Mouse (Mus musculus): ENCODE results near the gene 2310050C09Rik. TPM values are rescaled to one million over a fixed set of nuclear protein-coding genes. Genes with fewer than 3 reads are reported as not detected.

The 2310050C09Rik gene
- not detected for total RNA-seq (2021)

DNA sequence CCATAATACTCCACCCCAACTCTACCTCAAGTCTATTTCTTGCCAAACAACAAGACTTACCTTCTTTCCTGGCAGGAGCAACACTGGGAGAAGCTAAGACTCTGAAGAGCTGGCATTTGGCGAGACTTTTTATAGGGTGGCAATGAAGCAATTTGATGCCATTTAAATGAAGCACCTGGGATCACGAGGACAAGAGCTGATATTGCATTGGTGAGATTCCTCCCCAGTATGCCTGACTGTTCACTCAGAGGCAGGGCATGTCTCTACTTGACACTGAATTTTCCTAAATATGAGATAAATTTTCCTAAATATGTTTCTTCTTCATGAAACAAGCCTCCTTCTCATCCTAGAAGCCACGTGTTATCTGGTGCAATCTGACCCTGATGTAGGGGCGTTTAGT is at the start of gene 2310050C09Rik:
2310050C09Rik (minus strand) TSS at position 101 of the 400 bp plus-strand sequence.
- intact Hi-C loops (cut with DNase I), result no loop called here
- DNase-seq (ENCODE audit: low spot score), result no peak

DNA sequence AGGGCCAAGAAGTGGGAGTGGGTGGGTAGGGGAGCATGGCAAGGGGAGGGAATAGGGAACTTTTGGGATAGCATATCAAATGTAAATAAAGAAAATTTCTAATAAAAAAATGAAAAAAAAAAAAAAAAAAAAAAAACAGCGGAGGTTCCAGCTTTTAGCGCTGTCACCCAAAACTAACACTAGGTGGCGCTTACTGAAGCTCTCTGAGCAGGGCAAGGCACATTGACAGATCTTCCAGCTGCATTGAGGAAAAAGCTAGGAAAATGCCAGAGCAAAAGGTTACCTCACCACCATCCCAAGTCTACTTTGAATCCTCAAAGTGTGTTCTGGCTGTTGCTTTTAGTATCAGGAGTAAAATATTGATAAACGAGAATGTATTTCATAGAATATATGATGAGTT is 37.6 kb upstream of the 2310050C09Rik start:
- intact Hi-C loops (cut with DNase I), result loop anchor here (10.0 kb wide), 1 partner anchor 117 kb away; no protein-coding TSS in a partner anchor
- no peak for DNase-seq (ENCODE audit: low spot score)

DNA sequence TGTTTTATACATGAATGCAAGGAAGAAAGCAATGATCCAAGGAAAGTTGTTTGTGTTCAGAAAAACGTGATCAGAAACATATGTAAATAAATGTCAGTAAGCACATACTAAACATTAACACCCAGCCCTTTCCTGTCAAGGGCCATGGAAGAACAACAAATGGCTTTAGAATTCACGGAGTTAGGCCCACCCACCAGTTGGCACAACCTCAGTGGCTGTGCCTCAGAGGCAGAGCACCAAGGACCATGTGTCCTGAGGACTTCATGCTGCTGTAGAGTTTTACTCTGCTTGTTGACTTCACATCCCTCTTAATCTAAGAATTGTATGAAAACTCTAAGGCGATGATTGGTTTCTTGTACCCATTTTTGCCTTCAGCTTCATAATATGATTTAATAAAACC is 35.2 kb upstream of the 2310050C09Rik start:
- no peak for DNase-seq (ENCODE audit: low spot score)
- intact Hi-C loops (cut with DNase I), result loop anchor here (10.0 kb wide), 1 partner anchor 120 kb away; no protein-coding TSS in a partner anchor

DNA sequence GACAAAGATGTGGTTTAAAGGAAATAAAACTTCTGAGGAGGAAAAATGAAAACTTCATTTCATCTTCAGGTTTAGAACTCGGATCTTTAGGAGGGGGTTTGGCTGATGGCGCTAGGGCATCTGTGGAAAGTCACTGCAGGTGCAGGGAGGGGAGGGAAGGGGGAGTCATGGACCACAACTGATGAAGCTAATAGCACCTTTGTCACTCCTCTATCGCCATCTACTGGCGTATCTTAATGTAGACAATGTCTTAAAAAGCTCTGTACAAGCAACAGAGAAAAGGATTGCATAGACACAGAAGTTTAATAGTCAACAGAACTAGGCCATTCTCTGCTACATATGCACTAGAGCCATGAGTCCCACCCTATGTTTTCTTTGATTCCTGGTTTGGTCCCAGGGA is 33.6 kb upstream of the 2310050C09Rik start:
- no peak for DNase-seq (ENCODE audit: low spot score)
- intact Hi-C loops (cut with DNase I), result loop anchor here (10.0 kb wide), 1 partner anchor 121 kb away; no protein-coding TSS in a partner anchor

DNA sequence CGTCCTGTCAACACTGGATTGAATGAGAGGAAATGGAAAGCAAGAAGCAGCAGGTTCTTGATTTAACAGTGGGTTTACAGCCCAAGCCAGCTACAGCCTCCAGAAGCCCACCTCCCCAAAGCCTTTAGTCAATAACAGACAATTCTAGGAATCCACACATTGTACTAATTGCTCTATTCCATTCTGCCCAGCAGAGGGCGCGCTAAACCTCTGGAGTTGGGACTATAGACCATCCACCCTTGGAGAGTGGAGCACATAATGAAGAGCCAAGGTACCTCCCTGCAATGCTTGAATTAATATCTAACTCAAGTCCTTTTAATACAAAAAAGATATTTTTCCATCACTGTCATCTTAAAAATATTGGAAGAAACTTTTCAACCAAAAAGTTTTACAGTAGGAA is 33.0 kb upstream of the 2310050C09Rik start:
- intact Hi-C loops (cut with DNase I), result loop anchor here (10.0 kb wide), 1 partner anchor 122 kb away; no protein-coding TSS in a partner anchor
- no peak for DNase-seq (ENCODE audit: low spot score)

DNA sequence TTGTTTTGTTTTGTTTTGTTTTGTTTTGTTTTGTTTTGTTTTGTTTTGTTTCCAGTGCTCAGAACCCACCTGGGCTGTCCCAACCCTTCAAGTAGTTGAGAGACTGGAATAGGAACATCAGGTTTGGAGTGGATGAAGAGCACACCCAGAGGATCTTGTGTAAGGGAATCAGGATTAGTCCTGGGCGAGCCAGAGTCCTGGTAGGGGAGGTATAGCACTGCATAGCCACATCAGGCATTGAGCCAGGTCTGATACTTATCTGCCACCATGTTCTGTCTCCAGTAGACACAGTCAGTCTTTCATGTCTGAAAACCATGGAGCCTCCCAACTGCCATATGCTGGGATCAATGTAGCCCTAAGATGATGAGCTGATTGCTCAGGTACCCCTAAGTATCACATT is 24.5 kb upstream of the 2310050C09Rik start:
- intact Hi-C loops (cut with DNase I), result no loop called here
- no peak for DNase-seq (ENCODE audit: low spot score)

DNA sequence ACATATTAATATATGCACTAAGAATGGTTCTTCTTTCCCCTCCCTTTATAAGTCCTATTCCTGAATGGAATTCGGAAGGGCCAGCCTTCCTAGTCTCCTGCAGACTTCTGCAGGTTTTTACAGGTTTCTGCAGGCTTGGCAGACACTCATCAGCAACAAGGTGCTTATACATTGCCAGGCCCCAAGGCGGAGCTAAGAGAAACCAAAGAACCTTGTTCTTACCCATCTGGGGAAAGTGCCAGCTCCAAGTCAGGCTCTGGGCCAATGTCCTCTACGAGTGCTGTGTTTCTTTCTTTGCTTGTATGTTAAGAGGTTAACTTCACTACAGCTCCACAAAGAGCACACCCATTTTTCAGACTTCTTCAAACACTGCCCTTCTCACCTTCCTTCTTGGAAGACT is 24.0 kb upstream of the 2310050C09Rik start:
- DNase-seq (ENCODE audit: low spot score), result no peak
- intact Hi-C loops (cut with DNase I), result no loop called here

DNA sequence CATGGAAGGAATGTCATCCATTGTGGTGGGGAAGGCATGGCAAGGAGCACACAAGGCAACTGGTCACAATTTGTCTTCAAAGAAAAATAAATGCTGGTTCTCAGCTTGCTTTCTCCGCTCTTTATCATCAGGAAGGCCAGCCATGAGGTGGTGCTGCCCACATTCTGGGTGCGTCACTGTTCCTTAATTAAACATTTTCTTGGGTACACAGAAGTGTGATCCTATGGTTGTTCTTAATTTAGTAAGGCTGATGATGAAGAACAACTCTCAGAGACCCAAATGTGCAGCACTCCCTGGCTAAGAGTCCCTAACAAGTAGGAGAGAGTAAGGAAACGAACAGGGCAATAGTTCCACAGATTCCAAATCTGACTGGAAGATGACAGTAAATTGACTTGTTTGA is 4.2 kb upstream of the 2310050C09Rik start:
- intact Hi-C loops (cut with DNase I), result no loop called here
- no peak for DNase-seq (ENCODE audit: low spot score)

DNA sequence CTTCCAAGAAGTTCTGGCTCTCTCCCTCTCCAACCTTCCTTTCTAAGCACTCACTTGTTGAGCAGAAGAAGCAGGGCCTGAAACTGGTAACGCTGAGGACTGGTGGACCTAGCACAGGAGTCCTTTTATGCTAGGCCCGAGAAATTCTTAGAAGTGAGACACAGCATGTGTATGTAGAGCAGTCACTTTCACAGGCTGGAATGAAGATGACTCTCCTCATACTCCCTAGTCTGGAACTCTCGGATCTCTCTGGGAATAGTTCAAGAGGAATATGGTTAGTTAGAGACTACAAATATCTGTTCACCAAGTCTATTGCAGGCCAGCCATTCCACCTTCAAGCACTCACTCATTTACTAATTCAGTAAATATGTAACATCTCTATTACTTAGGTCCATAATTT is 18.8 kb downstream of the 2310050C09Rik start, which contains the start of gene Lce1l:
Lce1l (minus strand) TSS at position 101 of the 400 bp plus-strand sequence.
- DNase-seq (ENCODE audit: low spot score), result no peak
- intact Hi-C loops (cut with DNase I), result no loop called here

DNA sequence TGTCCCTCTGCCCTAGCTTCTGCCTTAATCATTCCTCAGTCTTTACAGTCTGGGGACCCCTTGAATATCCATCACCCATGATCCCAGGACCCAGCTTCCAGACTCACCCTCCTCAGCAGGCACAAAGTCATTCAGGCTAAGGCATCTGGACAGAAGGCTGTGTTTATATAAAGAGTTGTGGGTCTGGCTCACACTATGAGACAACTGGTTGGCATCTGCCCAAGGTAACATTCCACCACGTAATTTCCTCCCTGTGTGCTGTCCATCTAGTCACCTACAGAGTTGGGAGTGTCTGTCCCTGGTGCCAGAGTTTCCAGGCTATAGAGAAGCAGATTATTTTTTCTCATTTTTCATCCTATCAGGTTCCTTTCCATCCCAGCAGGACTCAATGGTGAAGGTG is 42.9 kb downstream of the 2310050C09Rik start, which contains the start of gene Kprp:
Kprp (minus strand) TSS at position 140 of the 400 bp plus-strand sequence.
- DNase-seq (ENCODE audit: low spot score), result no peak
- intact Hi-C loops (cut with DNase I), result no loop called here

DNA sequence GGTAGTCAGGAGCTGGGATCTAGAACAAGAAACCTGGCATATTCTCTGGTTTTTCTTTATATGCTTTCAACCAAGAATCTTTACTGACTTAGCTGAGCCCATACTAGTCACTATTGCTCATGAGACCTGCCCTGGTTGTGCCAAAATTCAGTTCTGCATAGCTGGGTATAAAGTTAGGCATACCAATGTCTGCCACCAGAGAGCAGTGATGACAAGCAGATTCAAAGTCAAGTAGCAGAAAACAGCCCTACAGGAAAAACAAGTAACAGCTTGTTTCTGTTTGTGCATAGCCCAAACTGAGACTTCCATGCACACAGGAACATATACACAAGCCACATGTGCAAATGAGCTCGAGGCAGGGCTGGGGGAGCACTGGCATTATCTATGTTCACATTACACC is 44.2 kb downstream of the 2310050C09Rik start:
- intact Hi-C loops (cut with DNase I), result no loop called here
- no peak for DNase-seq (ENCODE audit: low spot score)

Other genes starting within 250 kb of the 2310050C09Rik start
- gene Lce6a, start 248.6 kb downstream of the 2310050C09Rik start, total RNA-seq (2021), result not detected
- gene Lce1a1, start 221.9 kb downstream of the 2310050C09Rik start, total RNA-seq (2021), result not detected
- gene Lce1b, start 213.3 kb downstream of the 2310050C09Rik start, total RNA-seq (2021), result not detected
- gene Lce1a2, start 199.9 kb downstream of the 2310050C09Rik start, total RNA-seq (2021), result not detected
- not detected for gene Lce1c, start 191.0 kb downstream of the 2310050C09Rik start, total RNA-seq (2021)
- gene Lce1d, start 183.0 kb downstream of the 2310050C09Rik start, total RNA-seq (2021), result not detected
- gene Lce1e, start 161.1 kb downstream of the 2310050C09Rik start, total RNA-seq (2021), result not detected
- not detected for gene Lce1f, start 149.9 kb downstream of the 2310050C09Rik start, total RNA-seq (2021)
- not detected for gene Gm38119, start 131.1 kb downstream of the 2310050C09Rik start, total RNA-seq (2021)
- not detected for gene Lce1g, start 117.9 kb downstream of the 2310050C09Rik start, total RNA-seq (2021)
- not detected for gene Lce1h, start 105.2 kb downstream of the 2310050C09Rik start, total RNA-seq (2021)
- gene Lce1i, start 91.3 kb downstream of the 2310050C09Rik start, total RNA-seq (2021), result not detected
- gene Lce1j, start 79.7 kb downstream of the 2310050C09Rik start, total RNA-seq (2021), result not detected
- gene Lce1k, start 62.3 kb downstream of the 2310050C09Rik start, total RNA-seq (2021), result not detected
- not detected for gene Kprp, start 43.0 kb downstream of the 2310050C09Rik start, total RNA-seq (2021)
- not detected for gene Lce1l, start 18.9 kb downstream of the 2310050C09Rik start, total RNA-seq (2021)
- not detected for gene Lce3a, start 56.0 kb upstream of the 2310050C09Rik start, total RNA-seq (2021)
- not detected for gene Lce3b, start 62.8 kb upstream of the 2310050C09Rik start, total RNA-seq (2021)
- gene Lce3c, start 74.3 kb upstream of the 2310050C09Rik start, total RNA-seq (2021), result not detected
- not detected for gene Lce3d, start 87.2 kb upstream of the 2310050C09Rik start, total RNA-seq (2021)
- gene Lce3e, start 96.8 kb upstream of the 2310050C09Rik start, total RNA-seq (2021), result not detected
- not detected for gene Lce3f, start 122.0 kb upstream of the 2310050C09Rik start, total RNA-seq (2021)
- gene Crct1, start 145.5 kb upstream of the 2310050C09Rik start, total RNA-seq (2021), result not detected
- not detected for gene Lce1m, start 148.8 kb upstream of the 2310050C09Rik start, total RNA-seq (2021)
- gene Gm4858, start 198.6 kb upstream of the 2310050C09Rik start, total RNA-seq (2021), result not detected

Measured in heart, postnatal 25 days (tissue).